Mouse (Mus musculus): ENCODE measurements at regions not wholly inside any gene's neighbourhood (a gene's known extent, or its start where the extent isn't known, plus 50 kb on each side); places are given as distances from the start of the nearest gene placed in this dataset.

DNA sequence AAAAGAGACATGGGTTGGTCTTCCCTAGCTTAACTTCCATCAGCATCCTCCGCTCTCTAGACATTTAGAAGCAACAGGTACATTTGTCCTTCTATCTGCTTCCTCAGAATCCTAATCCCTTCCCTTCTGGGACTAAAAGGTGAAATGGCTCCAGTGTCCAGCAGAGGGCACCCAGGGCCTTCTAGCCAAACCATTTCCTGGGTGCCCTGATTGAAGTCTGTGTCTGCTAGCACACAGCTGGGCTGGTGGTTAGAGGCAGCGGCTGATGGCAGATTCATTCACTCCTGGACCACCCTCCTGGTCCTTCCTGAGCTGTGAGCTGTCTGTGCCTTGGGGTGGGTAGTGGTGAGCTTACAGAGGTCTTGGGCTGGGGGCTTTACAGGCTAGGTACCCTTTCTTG is 76.5 kb upstream of the Col13a1 start:
- peak; percentile 83 for DNase-seq (ENCODE audit: low spot score)
- no peaks in the 10 kb centered on the region for H3K27me3 ChIP-seq (ENCODE audit: insufficient read depth, low read length)
- WGBS, result 63% methylated on average over 2 of the region's 2 CpGs
- no peak overlapping the region for H3K4me2 ChIP-seq (ENCODE audit: low read depth, low read length, poor library complexity, severe bottlenecking)
- H3K9ac ChIP-seq (replicated peaks; ENCODE audit: low read length, poor library complexity, severe bottlenecking), result no peak overlapping the region
- H3K4me1 ChIP-seq (ENCODE audit: insufficient read depth, low read length), result 0 out of 2 replicates have a peak, but pooled peaks cover 5% of the 10 kb centered on the region
- no peak for ATAC-seq (ENCODE audit: low FRiP score)
- H3K4me3 ChIP-seq (ENCODE audit: low read depth, low read length), result no peak overlapping the region
- no peak overlapping the region for H3K27ac ChIP-seq (ENCODE audit: low read depth, low read length)
- H3K36me3 ChIP-seq (ENCODE audit: insufficient read depth, low read length), result no peaks in the 10 kb centered on the region
- peak; percentile 92 for TF ChIP-seq CTCF (IDR thresholded peaks at IDR 0.05)
- H3K9me3 ChIP-seq (ENCODE audit: low read length), result no peaks in the 10 kb centered on the region

DNA sequence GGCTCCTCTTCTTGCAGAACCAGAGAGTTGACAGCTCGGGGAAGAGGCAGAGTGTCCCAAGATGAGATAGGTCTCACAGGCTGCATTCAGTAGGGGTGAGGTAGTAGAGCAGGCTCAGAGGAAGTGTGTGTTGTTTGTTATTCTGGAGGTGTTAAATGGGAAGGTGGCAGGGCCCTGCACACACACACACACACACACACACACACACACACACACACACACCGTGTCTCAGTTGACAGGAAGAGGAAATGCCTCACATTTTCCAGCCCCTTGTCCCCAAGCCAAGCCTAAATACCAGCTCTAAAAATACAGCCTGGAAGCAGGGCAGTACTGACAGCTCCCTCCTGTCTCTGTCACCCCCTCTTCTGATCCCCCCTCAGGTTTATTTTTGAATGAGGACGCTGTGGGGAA is 70.9 kb upstream of the Col13a1 start:
- DNase-seq (ENCODE audit: low spot score) (no peak), ATAC-seq (ENCODE audit: low FRiP score) (no peak)
- TF ChIP-seq CTCF (IDR thresholded peaks at IDR 0.05), result no peak
- Histone ChIP-seq H3K4me1 (ENCODE audit: insufficient read depth, low read length) (no peaks in the 10 kb centered on the region), H3K4me2 (ENCODE audit: low read depth, low read length, poor library complexity, severe bottlenecking) (no peak overlapping the region), H3K36me3 (ENCODE audit: insufficient read depth, low read length) (no peaks in the 10 kb centered on the region), H3K27ac (ENCODE audit: low read depth, low read length) (no peak overlapping the region), H3K27me3 (ENCODE audit: insufficient read depth, low read length) (no peaks in the 10 kb centered on the region), H3K9me3 (ENCODE audit: low read length) (no peaks in the 10 kb centered on the region), H3K4me3 (ENCODE audit: low read depth, low read length) (no peak overlapping the region), H3K9ac (replicated peaks; ENCODE audit: low read length, poor library complexity, severe bottlenecking) (no peak overlapping the region)
- WGBS, result 45% methylated on average over 3 of the region's 3 CpGs

GRCm38 (mm10) chr10:62044408-62044807 is 65.5 kb upstream of the Col13a1 start:
- no peaks in the 10 kb centered on the region for H3K4me1 ChIP-seq (ENCODE audit: insufficient read depth, low read length)
- no peaks in the 10 kb centered on the region for H3K9me3 ChIP-seq (ENCODE audit: low read length)
- H3K36me3 ChIP-seq (ENCODE audit: insufficient read depth, low read length), result no peaks in the 10 kb centered on the region
- no peaks in the 10 kb centered on the region for H3K27me3 ChIP-seq (ENCODE audit: insufficient read depth, low read length)
- no peak overlapping the region for H3K4me3 ChIP-seq (ENCODE audit: low read depth, low read length)
- no peak for DNase-seq (ENCODE audit: low spot score)
- no peak for TF ChIP-seq CTCF (IDR thresholded peaks at IDR 0.05)
- no peak overlapping the region for H3K4me2 ChIP-seq (ENCODE audit: low read depth, low read length, poor library complexity, severe bottlenecking)
- no peak for ATAC-seq (ENCODE audit: low FRiP score)
- no peak overlapping the region for H3K9ac ChIP-seq (replicated peaks; ENCODE audit: low read length, poor library complexity, severe bottlenecking)
- WGBS, result 88% methylated on average over 3 of the region's 3 CpGs
- no peak overlapping the region for H3K27ac ChIP-seq (ENCODE audit: low read depth, low read length)

DNA sequence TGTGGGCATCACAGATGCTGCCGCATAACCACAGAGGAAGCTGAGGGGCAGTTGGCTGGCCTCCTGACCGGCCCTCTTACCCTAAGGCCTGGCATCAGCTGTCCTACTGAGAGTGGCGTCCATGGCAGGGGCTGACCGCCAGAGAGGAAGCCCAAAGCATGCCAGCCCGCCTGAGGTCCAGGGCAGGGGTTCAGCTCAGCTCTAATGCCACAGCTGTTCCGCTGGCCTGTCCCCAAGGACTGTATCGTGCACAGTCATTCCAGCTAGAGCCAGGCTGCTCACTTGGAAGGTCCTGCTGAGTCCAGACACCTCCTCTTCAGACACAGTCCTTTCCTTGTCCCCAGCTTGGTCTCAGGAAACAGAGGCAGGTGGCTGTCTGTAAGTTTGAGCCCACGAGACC is 61.0 kb upstream of the Col13a1 start:
- H3K4me1 ChIP-seq (ENCODE audit: insufficient read depth, low read length), result no peaks in the 10 kb centered on the region
- no peak overlapping the region for H3K27ac ChIP-seq (ENCODE audit: low read depth, low read length)
- no peak overlapping the region for H3K9ac ChIP-seq (replicated peaks; ENCODE audit: low read length, poor library complexity, severe bottlenecking)
- no peak for TF ChIP-seq CTCF (IDR thresholded peaks at IDR 0.05)
- no peaks in the 10 kb centered on the region for H3K36me3 ChIP-seq (ENCODE audit: insufficient read depth, low read length)
- no peak overlapping the region for H3K4me3 ChIP-seq (ENCODE audit: low read depth, low read length)
- no peaks in the 10 kb centered on the region for H3K27me3 ChIP-seq (ENCODE audit: insufficient read depth, low read length)
- 90% methylated on average over 8 of the region's 8 CpGs for WGBS
- H3K9me3 ChIP-seq (ENCODE audit: low read length), result no peaks in the 10 kb centered on the region
- ATAC-seq (ENCODE audit: low FRiP score), result no peak
- no peak for DNase-seq (ENCODE audit: low spot score)
- H3K4me2 ChIP-seq (ENCODE audit: low read depth, low read length, poor library complexity, severe bottlenecking), result no peak overlapping the region

- Histone ChIP-seq H3K4me3 (ENCODE audit: low read depth, low read length) (no peak overlapping the region), H3K4me2 (ENCODE audit: low read depth, low read length, poor library complexity, severe bottlenecking) (no peak overlapping the region), H3K27me3 (ENCODE audit: insufficient read depth, low read length) (no peaks in the 10 kb centered on the region), H3K4me1 (ENCODE audit: insufficient read depth, low read length) (no peaks in the 10 kb centered on the region), H3K36me3 (ENCODE audit: insufficient read depth, low read length) (no peaks in the 10 kb centered on the region), H3K9me3 (ENCODE audit: low read length) (no peaks in the 10 kb centered on the region), H3K27ac (ENCODE audit: low read depth, low read length) (no peak overlapping the region), H3K9ac (replicated peaks; ENCODE audit: low read length, poor library complexity, severe bottlenecking) (no peak overlapping the region)
- no peak for TF ChIP-seq CTCF (IDR thresholded peaks at IDR 0.05)
- ATAC-seq (ENCODE audit: low FRiP score) (no peak), DNase-seq (ENCODE audit: low spot score) (no peak)
- WGBS, result 74% methylated on average over 1 of the region's 1 CpGs
Measured at GRCm38 (mm10) chr10:62038656-62039055, 59.7 kb upstream of the Col13a1 start.

DNA sequence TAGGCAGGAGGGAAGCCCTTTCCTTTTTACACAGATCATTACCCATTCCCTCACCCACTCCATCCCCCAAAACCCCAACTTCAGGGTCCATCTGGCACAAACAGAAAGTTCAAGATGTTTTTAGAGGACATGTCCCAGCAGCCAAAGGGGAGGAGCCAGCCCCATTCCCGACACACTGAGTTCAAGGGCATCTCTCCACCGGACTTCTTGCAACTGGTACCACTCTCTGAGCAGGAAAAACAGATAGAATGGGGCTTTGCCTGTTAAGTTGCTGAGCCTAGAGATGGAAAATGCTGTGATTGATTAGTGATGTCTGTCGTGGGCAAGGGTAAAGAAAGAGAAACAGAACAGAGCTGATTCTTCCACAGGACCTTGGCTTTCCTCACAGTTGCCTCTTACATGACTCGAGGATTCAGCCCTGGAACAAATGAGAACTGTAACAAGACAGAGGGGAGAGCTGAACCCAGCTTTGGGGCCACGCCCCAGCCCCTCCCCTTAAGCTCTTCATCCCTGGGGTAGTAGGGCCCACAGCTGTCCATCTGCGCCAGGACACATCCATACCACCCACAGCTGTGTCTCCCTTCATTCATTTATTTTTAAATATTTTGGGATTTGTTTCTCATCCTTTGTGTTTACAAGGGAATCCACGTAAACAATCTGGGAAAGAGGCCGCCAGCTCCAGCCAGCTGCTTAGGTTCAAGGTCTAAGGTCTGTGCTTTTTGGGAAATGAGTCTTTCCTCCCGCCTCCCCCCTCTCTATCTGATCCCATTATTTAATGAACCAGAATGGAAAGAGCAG is 58.7 kb upstream of the Col13a1 start:
- Histone ChIP-seq H3K4me3 (ENCODE audit: low read depth, low read length) (no peak overlapping the region), H3K36me3 (ENCODE audit: insufficient read depth, low read length) (no peaks in the 10 kb centered on the region), H3K27ac (ENCODE audit: low read depth, low read length) (no peak overlapping the region), H3K4me2 (ENCODE audit: low read depth, low read length, poor library complexity, severe bottlenecking) (no peak overlapping the region), H3K4me1 (ENCODE audit: insufficient read depth, low read length) (no peaks in the 10 kb centered on the region), H3K9me3 (ENCODE audit: low read length) (no peaks in the 10 kb centered on the region), H3K27me3 (ENCODE audit: insufficient read depth, low read length) (no peaks in the 10 kb centered on the region), H3K9ac (replicated peaks; ENCODE audit: low read length, poor library complexity, severe bottlenecking) (no peak overlapping the region)
- WGBS, result 78% methylated on average over 9 of the region's 9 CpGs
- DNase-seq (ENCODE audit: low spot score) (no peak), ATAC-seq (ENCODE audit: low FRiP score) (no peak)
- no peak for TF ChIP-seq CTCF (IDR thresholded peaks at IDR 0.05)

All from midbrain, postnatal 0 days (tissue).